Mouse (Mus musculus) thymus, postnatal 36 days (tissue): ENCODE measurements around the gene Hsd17b1.

ENCODE experiments used
- DNase-seq, 2 experiments: peaks; one replicate each; pipeline ENCODE4 v3.0.0; 2022; ENCODE audit warnings: mixed read lengths in 2 of 2

The Hsd17b1 gene

DNA sequence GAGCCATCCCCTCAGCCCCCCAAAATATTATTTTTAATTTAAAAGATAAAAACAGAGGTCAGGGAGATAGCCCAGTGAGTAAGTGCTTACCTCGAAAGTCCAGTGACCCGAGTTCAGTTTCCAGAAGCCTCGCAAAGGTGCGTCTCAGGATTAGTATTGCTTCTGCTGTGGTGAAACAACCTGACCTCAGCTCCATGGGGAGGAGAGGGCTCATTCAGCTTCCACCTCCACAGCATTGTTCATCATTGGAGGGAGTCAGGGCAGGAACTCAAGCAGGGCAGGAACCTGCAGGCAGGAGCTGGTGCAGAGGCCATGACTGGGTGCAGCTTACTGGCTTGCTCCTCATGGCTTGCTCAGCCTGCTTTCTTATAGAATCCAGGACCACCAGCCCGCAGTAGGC lies 17.2 kb upstream of the Hsd17b1 start:
- DNase-seq: no peak

DNA sequence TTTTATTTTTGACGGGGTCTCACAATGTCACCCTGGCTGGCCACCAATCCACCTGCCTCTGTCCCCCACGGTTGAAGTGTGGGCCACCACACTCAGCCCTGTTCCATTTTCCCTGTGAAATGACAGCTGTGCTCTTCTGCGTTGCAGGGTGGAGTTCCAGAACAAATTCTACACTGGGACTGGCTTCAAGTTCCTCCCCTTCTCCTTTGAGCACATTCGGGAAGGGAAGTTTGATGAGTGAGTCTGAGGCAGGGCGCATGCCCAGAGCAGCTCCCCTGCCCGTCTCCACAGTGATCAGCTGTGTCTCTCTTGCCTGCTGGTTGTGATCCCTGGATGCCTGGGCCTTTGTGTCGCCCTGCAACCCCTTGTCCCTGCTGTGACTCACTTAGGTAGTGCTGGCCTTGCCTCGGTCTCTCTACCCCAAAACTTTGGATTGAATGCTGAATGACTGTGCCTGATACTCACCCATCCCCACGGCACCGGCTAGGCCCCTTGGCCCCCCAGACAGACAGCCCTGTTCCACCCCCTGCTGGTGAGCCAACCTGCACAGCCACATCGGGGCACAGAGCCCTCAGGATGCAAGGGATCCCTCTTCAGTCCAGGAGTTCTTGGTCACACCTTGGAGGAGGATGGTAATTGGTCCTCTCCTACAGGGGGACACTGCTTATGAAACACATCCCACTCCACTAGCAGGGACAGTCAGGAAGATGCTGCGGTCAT lies 15.9 kb upstream of the Hsd17b1 start:
- DNase-seq: peak in 1 of 2 experiments; percentile 38

DNA sequence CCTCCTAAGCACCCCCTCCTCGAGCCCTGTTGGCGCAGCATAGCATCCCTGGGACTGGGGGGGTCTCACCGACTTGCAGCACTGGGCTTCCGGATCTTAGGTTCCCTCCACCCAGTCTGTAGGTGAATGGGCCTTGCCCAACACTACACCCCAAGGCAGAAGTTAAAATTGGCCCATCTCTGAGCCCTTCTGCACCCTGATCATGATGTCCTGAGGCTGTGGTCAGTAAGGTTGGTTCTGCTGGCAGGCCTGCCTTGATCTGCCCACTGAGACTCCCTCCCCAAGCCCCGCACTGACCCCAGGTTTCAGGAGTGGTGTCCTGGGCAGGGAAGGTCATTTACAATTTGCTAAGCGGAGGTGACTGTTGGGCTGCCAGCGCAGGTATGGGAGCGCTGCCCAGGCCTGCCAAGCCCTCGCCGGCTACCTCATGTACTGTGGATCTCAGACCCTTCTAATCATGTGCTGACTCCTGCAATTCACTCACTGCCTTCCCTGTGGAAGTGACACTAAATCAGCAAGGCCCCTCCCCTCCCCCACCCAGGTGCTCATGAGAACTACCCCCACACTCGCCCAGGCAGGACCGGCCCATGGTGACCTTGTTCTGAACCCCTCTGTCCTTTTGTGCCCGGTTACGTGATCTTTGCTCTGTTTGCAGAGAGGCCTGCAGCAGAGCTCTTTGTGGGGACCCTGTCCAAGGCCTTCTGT lies 15.1 kb upstream of the Hsd17b1 start:
- no peak for DNase-seq

DNA sequence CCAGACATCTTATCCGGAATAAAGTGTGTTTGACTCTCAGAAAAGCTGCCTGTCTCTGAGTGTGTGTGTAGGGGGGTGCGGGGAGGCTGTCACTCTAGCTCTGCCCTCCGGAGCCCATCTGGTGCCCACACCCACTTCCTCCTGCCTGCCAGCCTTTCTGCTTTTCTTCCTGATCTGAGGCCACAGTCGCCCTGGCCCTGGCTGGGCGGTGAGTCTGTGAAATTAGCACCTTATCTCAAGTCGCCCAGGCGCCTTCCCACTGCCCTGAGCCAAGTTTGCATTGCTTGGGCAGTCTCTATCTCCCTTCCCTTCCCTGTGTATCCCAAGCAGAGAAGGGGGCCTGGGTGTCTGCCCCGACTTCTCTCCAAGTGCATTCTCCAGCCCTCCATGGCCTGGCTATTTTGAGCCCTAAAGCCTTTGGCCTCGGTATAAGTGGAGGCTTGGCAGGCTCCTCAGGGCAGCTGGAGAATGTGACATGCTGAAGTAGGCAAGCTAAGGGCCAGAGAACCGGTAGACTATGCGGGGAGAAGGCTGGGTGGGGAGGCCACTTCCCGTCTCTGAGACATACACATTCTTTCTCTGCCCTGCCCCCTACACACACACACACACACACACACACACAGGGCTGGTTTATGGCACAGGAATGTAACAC lies 14.4 kb upstream of the Hsd17b1 start:
- peak; percentile 81 to 89 for DNase-seq

DNA sequence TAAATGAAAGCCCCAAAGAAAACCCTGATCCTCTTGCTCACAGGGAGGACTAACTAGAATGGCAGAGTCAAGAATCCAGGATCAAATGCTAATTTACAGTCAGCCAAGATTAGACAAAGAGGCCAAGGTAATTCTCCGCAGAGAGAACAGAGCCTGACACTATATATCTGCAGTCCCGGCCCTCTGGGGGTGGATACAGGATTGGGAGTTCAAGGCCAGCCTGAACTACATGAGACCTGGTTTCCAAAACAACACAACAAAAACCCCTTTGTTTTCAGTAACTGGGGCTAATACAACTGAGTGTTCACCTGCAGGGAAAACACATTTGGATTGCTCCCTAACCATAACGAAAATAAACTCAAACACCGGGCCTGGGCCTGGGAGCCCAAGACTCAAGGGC lies 13.7 kb upstream of the Hsd17b1 start:
- no peak for DNase-seq

DNA sequence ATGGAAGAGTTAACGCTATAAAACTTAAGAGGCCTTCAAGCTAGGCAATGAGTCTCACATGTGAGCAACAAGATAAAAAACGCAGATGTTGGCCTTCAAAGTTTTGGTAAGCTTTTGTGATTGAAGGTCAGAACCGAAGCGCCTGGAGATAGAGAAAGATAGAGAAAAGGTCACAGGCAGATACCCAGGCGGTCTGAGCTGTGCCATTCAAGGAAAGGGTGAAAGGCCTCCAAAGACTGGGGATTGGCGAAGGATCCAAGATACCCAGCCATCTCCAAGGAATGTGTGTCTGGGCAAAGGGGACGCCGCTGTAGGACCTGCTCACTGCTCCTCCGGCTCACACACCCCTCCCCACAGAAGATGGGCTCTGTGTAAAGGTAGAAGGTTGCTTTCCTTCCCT lies 13.2 kb upstream of the Hsd17b1 start:
- no peak for DNase-seq

DNA sequence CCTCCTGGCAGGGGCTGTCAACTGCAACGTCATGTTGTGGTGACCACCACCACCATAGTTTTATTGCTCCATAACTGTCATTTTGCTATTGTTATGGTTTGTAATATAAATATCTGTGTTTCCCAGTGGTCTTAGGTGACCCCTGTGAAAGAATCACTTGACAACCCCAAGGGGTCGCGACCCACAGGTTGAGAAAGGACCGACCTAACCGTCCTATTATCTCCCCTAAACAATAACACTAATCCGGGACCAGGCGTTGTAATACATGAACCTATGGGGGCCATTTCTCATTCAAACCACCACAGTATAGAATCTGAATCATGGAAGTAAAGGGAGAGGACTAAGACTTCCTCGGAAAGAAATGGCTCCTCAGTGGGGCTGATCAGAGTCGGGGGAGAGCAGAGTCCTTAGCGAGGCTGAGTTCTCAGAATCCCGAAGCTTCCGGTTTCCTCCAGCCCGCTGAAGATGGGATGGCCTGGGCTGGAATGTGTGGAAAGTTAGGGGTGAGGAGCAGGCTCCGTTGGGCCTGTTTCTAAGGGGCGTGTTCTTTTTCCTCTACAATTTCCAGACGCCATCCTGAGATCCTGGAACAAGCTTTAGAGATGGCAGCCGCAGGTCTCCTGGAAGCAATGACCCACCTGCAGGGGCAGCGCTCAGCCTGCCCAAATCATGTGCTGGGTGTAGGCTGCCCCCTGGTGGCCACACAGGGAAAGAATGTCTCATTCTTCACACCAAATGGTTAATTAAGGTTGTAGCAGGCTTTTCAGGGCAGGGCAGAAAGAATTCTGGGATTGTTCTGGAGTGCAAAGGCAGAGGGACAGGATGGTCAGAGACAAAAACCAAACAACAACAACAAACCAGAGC lies 11.4 kb upstream of the Hsd17b1 start:
- peak; percentile 83 to 84 for DNase-seq

DNA sequence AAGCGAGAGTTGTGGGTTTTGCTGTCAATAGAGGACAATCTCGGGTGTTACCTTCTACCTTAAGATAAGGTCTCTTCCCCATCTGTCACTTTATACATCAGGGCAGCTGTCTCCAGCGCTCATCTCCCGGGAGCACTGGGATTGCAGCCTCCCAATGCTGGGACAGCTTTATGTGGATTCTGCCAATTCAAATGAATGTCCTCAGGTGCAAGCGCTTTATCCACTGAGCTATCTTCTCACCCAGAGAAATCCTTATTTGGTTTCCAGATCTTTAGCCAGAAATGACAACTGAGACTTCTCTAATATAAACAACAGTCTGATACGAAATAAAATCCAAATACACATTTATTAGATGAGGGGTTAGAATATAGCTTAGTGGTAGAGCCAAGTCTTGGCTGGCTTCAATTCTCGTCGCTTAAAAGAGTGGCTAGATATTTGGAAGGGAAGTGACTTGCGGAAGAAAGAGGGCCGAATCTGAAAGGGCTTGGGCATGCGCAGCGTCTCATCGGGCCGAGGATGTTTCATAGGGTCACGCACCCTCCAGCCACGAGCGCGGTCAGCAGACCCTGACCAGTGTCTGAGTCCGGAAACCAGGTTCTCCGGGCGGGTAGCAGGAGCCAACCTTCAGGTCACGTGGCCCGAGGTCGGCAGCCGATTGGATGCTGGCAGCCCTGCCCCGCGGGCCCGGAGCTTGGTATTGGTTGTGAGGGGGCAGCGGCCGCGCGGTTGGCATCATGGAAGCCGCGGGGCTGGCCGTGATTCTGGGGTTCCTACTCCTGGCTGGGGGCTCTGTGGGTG lies 8.6 kb upstream of the Hsd17b1 start, which contains the start of gene Naglu:
Gene Naglu, plus strand, starts transcription at position 622 of the 798 bp plus-strand sequence.
- peak; percentile 90 to 92 for DNase-seq

DNA sequence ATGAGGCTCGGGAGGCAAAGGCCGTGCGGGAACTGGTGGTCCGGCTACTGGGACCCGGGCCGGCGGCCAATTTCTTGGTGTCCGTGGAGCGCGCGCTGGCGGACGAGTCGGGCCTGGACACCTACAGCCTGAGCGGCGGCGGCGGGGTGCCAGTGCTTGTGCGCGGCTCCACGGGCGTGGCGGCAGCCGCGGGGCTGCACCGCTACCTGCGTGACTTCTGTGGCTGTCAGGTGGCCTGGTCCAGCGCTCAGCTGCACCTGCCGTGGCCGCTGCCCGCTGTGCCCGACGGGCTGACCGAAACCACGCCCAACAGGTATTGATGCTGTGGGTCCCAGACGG lies 8.1 kb upstream of the Hsd17b1 start:
- no peak for DNase-seq

DNA sequence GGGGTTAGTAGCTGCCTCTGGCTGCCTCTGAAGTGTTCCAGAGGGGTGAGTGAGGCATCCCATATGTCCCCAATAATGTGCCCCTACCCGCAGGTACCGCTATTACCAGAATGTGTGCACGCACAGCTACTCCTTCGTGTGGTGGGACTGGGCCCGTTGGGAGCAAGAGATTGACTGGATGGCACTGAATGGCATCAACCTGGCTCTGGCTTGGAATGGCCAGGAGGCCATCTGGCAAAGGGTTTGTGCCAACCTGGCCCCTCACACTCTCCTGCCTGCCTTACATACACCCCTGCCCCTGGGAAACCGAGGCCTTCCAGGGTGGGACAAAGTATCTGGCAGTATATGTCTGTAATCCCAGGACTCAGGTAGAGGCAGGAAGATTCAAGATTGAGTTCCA lies 7.2 kb upstream of the Hsd17b1 start:
- DNase-seq: no peak

DNA sequence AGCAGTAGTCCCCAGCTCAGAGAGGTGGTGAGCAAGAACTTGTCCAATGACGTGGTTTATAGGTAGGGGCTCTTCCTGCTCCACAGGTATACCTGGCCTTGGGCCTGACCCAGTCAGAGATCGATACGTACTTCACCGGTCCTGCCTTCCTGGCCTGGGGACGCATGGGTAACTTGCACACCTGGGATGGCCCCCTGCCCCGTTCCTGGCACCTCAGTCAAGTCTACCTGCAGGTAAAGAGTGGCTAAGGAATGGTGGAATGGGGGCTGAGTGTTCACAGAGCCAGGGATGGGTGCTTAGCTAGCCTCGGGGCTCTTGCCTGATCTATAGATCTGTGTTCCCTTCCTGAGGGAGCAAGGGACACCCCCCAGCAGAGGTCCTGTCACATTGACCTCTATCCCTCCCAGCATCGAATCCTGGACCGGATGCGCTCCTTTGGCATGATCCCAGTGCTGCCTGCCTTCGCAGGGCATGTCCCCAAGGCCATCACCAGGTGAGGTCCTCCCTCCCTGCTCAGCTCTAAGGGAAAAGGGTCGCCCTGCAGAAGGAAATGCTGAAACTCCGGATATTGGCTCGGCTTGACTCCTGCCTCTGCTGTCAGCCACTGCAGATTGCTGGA lies 6.3 kb upstream of the Hsd17b1 start:
- no peak for DNase-seq

DNA sequence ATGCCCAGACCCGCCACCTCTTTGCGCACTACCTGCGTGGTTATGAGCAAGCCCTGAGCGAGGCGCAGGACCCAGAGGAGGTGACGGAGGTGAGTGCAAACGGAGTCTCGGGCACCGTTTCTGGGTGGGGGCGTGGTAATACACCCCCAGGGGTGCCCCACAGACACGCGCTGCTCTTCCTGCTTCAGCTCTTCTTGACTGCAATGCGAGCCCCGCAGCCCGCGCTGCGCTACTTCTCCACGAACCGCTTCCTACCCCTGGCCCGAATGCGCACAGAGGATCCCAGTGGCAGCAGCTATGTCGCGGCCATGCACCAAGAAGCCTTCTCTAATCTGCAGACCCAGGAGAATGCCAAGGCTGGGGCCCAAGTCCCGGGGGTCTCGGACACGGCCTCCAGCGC lies 1.5 kb downstream of the Hsd17b1 start:
- peak in 1 of 2 experiments; percentile 62 for DNase-seq

DNA sequence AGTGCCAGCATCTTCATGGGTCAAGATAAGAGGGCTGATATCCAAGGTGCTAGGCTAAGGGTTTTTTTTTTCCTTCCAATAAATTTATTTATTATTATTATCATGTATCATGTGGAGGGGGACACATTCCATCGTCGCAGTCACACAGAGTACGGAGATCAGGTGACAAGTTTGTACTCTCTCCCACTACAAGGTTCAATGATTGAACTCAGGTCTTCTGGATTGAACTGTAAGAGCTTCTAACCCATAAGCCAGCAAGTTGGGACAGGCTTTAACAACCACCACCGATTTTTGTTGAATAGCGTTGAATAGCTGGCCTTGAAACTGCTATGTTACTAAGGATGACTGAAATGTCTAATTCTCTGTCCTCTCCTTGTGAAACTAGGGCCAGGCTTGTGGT lies 2.2 kb downstream of the Hsd17b1 start:
- DNase-seq: no peak

DNA sequence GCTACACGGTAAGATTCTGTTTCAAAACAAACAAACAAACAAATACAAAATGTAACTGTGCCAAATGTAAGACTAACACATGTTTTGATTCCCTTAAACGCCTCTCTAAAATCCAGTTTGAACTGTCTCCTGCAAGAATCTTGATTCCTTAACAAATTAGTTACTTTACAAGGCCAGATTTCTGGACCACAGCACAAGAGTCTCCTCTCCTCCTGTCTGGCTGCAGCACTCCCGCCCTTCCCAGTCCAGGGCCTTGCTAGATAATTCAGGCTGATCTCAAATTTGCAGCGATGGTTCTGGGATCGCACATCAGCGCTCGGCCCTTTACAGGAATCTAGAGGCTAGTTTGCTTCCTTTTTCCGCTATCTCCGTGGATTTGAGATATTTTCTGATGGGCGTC lies 3.4 kb downstream of the Hsd17b1 start:
- no peak for DNase-seq

DNA sequence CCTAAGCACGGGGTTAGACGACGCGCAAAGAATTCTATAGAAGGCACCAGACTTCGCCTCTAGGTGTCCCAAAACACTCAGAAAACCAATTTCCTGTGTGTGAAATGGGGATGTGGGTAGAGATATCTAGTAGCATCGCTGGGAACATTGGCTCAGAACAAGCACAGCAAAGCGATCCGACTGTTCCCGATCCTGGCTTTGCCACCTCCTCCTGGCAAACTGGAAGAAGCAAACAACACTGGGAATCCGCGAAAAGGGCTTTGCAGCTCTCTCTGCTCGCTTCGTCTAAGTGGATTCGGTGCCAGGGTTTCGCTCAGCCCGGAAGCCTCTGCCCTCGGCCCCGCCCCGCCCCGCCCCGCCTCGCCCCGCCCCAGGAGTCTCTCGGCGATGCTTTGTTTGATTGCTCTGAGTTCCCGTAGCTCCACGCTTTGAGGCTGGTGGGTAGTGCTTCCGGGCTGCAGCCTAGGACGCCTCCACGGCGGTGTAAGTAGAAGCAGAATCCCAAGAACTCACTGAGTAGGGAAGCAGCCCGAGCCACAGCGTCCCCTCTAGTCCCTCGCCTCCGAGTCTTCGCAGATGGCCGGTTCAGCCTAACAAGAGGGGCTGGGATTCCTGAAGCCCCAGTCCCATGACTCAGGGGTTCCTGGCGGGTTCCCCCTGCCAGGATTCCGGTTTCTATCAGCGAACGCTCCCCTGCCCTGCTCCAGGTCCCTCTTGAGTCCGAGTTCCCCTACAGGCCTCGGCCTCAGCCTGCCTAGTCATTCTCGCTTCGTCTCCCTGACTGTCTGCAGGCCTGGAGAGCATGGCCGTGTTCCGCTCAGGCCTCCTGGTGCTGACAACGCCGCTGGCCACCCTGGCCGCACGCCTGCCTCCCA lies 4.2 kb downstream of the Hsd17b1 start, which contains the start of gene Coasy:
Gene Coasy, plus strand, starts transcription at position 358 of the 875 bp plus-strand sequence.
- DNase-seq: peak; percentile 81 to 84

DNA sequence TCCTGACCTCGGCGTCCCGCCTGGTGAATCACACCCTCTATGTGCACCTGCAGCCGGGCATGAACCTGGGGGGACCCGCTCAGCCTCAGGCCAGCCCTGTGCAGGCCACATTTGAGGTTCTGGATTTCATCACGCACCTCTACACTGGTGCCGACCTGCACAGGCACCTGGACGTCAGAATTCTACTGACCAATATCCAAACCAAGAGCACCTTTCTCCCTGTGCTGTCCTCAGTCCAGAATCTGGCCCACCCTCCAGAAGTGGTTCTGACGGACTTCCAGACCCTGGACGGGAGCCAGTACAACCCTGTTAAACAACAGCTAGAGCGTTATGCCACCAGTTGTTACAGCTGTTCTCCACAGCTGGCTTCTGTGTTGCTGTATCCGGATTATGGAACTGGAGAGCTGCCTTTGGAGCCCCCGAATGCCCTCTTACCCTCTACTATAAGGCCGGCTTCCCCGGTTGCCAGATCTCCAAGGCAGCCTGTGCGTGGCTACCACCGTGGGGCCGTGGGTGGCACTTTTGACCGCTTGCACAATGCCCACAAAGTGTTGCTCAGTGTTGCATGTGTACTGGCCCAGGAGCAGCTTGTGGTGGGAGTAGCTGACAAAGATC lies 5.0 kb downstream of the Hsd17b1 start:
- no peak for DNase-seq

DNA sequence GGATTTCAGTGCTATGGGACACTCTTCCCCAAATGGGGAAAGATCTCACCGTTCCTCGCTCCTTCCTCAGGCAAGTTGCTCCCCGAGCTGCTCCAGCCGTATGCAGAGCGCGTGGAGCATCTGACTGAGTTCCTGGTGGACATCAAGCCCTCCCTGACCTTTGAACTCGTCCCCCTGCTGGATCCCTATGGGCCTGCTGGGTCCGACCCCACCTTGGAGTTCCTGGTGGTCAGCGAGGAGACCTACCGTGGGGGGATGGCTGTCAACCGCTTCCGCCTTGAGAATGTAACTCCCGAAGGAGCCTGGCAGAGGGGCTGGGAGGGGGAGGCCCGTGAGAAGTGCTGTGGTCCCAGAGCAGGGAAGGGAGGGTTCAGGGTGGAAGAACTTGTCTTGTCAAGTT lies 6.0 kb downstream of the Hsd17b1 start:
- peak in 1 of 2 experiments; percentile 32 for DNase-seq

DNA sequence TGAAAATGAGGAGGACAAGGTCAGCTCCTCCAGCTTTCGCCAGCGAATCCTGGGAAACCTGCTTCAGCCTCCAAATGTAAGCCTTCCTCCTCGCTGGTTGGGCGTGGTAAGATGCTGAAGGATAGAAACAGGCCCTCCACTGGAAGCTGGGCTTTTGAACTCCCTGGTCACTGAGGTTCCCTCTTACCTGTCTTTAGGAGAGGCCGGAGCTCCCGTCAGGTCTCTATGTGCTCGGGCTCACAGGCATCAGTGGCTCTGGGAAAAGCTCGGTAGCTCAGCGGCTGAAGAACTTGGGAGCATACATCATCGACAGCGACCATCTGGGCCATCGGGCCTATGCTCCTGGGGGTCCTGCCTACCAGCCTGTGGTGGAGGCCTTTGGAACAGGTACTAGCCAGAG lies 6.6 kb downstream of the Hsd17b1 start:
- DNase-seq: peak in 1 of 2 experiments; percentile 12

DNA sequence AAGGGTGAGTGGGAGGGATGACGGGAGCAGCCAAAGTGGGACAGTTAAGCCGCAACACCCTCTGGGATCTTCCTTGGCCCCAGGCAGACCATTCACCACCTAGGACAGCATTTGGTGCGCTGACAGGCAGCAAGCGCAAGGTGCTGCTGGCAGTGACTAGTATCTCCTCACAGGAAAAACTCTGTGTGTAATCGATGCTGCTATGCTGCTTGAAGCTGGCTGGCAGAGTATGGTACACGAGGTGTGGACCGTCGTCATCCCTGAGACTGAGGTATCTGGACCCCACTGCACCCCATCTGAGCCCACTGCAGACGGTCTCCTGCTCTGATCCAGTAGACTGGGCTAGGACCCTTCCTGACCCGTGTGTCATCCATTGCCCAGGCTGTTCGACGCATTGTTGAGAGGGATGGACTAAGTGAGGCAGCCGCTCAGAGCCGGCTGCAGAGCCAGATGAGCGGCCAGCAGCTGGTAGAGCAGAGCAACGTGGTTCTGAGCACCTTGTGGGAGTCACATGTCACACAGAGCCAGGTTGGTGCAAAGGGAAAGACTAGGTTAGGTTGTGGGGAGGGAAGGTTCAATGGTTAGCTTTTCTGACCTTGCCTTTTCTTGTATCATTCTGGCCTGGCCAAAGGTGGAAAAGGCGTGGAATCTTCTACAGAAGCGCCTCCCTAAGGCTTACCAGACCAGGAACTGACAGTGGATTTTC lies 7.6 kb downstream of the Hsd17b1 start:
- DNase-seq: peak in 1 of 2 experiments; percentile 5
